Mouse (Mus musculus) gastrocnemius, adult 2 months (tissue): ENCODE measurements around the gene Cck. TPM values are rescaled to one million over a fixed set of nuclear protein-coding genes. Genes with fewer than 3 reads are reported as not detected.

Experiments
- DNase-seq: peaks from one replicate; pipeline ENCODE4 v3.0.0; 2022
- H3K27ac ChIP-seq: fragments of 200-600 bp; 2 replicates; pipeline ENCODE4 v1.8.1; 2022; ENCODE audit warnings: mild to moderate bottlenecking
- H3K4me3 ChIP-seq: fragments of 200-600 bp; 2 replicates; pipeline ENCODE4 v1.8.1; 2022; ENCODE audit warnings: mild to moderate bottlenecking, moderate library complexity
- CTCF ChIP-seq: fragments of 200-600 bp; IDR thresholded peaks from 2 replicates; pipeline ENCODE4 v1.8.1; 2022; ENCODE audit warnings: antibody characterized with exemption, mild to moderate bottlenecking, moderate library complexity
- intact Hi-C: fragments of 180-260 bp; cut with DNase I; formaldehyde crosslinking; loops from one replicate; pipeline ENCODE4 v1.15.1; 2025
- total RNA-seq, 2 experiments: library from RNA; stranded (reverse); gene quantifications; 2 replicates each; pipeline ENCODE4 v1.2.3; 2021

Gene Cck
- total RNA-seq, 2 experiments from 2014 or later = not detected

- no peak for DNase-seq
- H3K27ac ChIP-seq = no peak overlapping the region
- intact Hi-C loops = no loop called here
- TF ChIP-seq CTCF = no peak
- no peak overlapping the region for H3K4me3 ChIP-seq
These were observed 49.1 kb downstream of the Cck start for GRCm38 (mm10) chr9:121446431-121446831.

- DNase-seq = peak; percentile 51
- Histone ChIP-seq H3K27ac (no peak overlapping the region), H3K4me3 (no peak overlapping the region)
- TF ChIP-seq CTCF = peak; percentile 59
- intact Hi-C loops = no loop called here
These were observed 50.1 kb downstream of the Cck start for GRCm38 (mm10) chr9:121445364-121445763.

GRCm38 (mm10) chr9:121444367-121444707 is 51.2 kb downstream of the Cck start:
- Histone ChIP-seq H3K27ac (no peak overlapping the region), H3K4me3 (no peak overlapping the region)
- no peak for DNase-seq
- intact Hi-C loops = no loop called here
- TF ChIP-seq CTCF = no peak

- Histone ChIP-seq H3K27ac (no peak overlapping the region), H3K4me3 (no peak overlapping the region)
- TF ChIP-seq CTCF = no peak
- no peak for DNase-seq
- intact Hi-C loops = no loop called here
These were observed 51.7 kb downstream of the Cck start for GRCm38 (mm10) chr9:121443696-121444366.

GRCm38 (mm10) chr9:121442145-121442544 is 53.3 kb downstream of the Cck start:
- intact Hi-C loops = no loop called here
- Histone ChIP-seq H3K27ac (no peak overlapping the region), H3K4me3 (no peak overlapping the region)
- TF ChIP-seq CTCF = no peak
- no peak for DNase-seq

Other genes with a start within 250 kb of the Cck start
- gene Ulk4, start 218.5 kb downstream of the Cck start, total RNA-seq = under 1 TPM; 0.11 to 0.36 TPM
- gene Trak1, start 198.2 kb downstream of the Cck start, total RNA-seq = 100 to 1,000 TPM; 156 to 204 TPM
- gene Lyzl4, start 146.4 kb upstream of the Cck start, total RNA-seq = not detected
- gene Vipr1, start 147.0 kb upstream of the Cck start, total RNA-seq = 1 to 10 TPM; 1.5 to 2.1 TPM
- gene Sec22c, start 209.8 kb upstream of the Cck start, total RNA-seq = 1 to 10 TPM; 2.6 to 4.8 TPM
- 100 to 1,000 TPM; 108 to 137 TPM for gene Ss18l2, start 214.6 kb upstream of the Cck start, total RNA-seq
- 10 to 100 TPM; 41.3 to 42.6 TPM for gene Nktr, start 223.5 kb upstream of the Cck start, total RNA-seq